Mouse (Mus musculus) A20 (cell line): ENCODE data around the gene Klhdc3.
A peak's percentile ranks its signal among the peaks of the same experiment; 100 is the strongest.

Source experiments
- DNase-seq: peaks from one replicate; pipeline ENCODE4 v3.0.0-alpha.2; 2011; ENCODE audit warnings: low read depth, low spot score

The Klhdc3 gene

GRCm38 (mm10) chr17:46656054-46656453, 24.7 kb downstream of the Klhdc3 start:
- DNase-seq: no peak

GRCm38 (mm10) chr17:46651755-46652547, 28.8 kb downstream of the Klhdc3 start:
- no peak for DNase-seq

DNA sequence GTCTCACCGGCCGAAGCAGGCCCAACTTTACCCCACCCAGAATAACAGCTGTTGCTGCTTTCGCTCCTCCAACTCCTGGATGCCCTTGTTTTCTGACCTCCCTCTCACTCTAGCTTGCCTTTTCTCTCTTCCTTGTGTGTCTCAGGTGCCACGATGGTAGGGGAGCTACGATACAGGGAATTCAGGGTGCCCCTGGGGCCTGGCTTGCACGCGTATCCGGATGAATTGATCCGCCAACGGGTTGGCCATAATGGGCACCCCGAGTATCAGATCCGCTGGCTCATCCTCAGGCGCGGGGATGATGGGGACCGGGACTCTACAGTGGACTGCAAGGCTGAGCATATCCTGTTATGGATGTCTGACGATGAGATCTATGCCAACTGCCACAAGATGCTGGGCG, 29.4 kb downstream of the Klhdc3 start:
- no peak for DNase-seq

DNA sequence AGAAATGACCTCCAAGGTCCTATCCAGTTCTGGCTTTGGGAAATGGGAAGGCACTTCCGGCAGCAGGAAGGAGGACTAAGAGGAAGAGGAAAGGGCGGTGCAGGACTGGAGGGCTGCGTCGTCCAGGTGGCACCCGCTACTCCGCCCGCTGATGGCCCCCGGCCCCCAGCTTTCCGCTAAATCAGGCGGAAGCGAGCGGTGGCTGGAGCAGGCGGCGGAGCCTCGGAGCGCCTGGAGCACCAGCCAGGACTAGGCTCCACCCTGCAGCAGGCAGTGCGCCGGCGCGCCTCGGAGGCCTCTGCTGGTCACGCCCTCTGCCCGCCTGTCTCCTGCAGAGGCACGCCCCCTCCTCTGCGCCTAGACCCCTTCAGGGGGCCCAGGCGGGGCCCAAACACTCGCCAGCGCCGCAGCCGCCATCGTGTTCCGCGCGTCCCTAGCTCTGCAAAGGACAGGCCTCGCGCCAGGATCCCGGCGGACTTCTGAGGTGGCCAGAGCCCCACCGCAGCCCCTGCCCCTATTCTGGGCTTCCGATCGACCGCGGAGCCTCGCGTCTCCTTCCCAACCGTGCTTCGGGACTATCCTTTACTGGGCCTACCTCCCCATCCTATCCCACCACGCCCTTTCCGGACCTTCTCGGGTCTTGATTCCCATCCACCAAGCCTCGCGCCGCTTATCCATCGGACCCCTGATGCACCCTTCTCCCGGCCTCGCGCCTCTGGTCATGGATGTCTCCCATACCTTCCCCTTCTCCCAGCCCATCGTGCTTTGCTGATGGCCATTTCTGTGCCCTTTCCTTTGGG, 30.3 kb downstream of the Klhdc3 start, which contains the start of gene Cul7:
Cul7 (plus strand) TSS at position 106 of the 800 bp plus-strand sequence.
- DNase-seq: no peak

GRCm38 (mm10) chr17:46649811-46650210, 30.9 kb downstream of the Klhdc3 start:
- DNase-seq: no peak

DNA sequence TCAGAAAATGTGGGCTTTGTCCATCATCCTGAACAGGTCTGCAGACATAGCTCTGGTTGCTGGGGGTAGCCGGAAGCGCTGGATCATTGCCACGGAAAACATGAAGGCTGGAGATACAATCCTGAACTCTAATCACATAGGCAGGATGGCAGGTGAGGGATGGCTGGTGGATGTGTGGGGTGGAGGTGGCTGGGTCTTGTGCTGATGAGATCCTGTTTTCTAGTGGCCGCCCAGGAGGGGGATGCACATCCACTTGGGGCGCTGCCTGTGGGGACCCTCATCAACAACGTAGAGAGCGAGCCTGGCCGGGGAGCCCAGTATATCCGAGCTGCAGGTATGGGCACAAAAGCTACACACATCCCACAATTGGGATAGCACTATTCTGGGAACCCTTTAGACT, 32.3 kb downstream of the Klhdc3 start:
- DNase-seq: no peak

GRCm38 (mm10) chr17:46647279-46647678, 33.4 kb downstream of the Klhdc3 start:
- no peak for DNase-seq

DNA sequence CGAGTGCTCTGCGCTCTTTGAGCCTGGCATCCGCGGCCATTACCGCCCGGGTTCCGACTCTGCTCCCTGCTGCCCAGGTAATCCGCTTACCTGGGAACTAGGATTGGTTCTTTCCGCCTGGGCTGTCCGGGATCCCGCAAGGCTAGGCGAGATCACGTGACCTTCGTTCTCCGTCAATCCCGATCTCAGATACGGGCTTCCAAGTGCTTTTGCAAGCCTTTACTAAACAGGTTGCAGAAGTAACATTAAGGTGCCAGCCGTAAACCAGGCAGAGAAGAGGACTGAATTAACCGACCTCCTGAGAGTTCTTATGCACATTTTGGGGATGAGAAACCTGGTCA, 34.4 kb downstream of the Klhdc3 start:
- DNase-seq: no peak

GRCm38 (mm10) chr17:46645561-46646321, 35.0 kb downstream of the Klhdc3 start, which contains the start of the genes Klc4 and Mrpl2:
Gene Klc4, minus strand, starts transcription at chr17:46646022.
Gene Mrpl2, plus strand, starts transcription at chr17:46646229.
- peak; percentile 100 for DNase-seq

- no peak for DNase-seq
These were observed 35.7 kb downstream of the Klhdc3 start for GRCm38 (mm10) chr17:46644916-46645475.

DNA sequence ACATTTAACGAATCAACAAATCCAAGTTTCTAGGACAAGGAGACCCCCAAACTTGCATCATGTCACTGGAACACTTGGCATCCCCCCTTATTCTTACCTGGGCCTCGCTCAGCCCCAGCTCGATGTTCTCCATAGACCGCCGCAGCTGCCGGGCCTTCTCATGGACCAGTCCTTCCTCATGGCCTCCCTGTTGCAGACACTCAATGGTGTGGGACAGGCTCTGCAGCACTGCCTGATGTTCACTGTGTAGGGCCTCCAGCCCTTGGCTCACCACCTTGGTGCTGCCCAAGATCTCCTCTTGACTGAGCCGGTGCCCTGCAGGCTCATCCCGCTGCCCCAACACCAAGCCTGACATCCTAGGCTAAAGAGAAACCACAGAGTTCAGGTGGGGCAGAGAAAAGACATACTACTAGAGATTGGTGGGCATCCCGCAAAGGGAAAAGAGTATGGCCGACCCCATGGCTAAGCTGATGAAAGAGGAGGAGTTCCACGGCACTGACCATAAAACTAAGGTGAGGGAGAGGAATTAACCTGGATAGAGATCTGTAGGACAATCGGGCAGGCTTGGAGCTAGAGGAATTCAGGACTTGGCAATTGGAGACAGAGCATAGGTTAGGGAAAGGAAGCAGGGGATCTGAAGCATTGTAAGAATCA, 36.4 kb downstream of the Klhdc3 start:
- no peak for DNase-seq

GRCm38 (mm10) chr17:46642060-46642459, 38.7 kb downstream of the Klhdc3 start:
- no peak for DNase-seq

DNA sequence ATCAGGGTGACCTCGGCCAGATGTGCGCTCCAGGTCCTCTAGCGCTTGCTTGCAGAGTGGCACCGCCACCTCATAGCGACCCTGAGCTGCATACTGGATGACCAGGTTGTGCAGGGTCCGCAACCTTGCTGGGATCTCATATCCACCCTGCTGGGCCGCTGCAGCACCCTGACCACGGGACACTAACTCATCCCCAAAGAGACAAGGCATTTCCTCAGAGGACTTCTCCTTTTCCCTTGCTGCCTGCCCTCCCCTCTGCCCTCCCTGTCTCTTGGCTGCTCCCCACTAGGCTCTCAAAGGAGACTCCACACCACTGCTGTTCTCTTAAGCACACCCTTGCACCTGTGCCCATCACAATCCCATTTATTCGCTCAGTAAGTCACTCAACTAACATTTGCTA, 40.8 kb downstream of the Klhdc3 start:
- no peak for DNase-seq

DNA sequence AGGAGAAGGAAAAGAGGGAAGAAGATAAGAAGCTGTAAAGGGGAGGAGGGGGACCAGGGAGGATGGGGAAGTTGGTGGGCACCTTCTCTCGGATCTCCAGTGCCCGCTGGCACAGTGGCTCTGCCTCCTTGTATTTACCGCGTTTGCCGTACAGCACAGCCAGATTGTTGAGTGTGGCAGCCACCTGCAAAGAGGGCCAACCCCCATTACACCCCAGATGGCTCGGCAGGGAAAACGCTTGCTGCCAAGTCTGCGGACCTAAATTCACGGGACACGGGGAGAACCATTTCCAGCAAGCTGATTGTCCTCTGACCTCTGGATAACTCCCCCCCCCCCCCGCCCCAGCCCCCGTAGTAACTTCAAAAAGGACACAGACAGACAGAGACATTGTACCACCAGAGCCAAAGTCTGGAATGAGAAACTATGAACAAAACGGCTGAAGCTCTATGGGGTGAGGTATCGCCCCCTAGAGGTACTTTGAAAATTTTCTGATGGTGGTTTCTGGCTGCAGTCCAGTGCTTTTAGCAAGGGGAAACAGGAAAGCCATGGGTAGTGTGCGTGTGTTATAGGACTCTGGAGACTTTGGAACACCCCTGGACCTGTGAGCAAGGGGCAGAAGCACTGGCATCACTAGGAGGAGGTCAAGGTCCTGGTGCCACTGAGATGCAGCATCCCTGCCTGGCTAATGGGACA, 43.7 kb downstream of the Klhdc3 start:
- peak; percentile 59 for DNase-seq

- DNase-seq: no peak
These were observed 50.9 kb downstream of the Klhdc3 start for GRCm38 (mm10) chr17:46629685-46630441.

DNA sequence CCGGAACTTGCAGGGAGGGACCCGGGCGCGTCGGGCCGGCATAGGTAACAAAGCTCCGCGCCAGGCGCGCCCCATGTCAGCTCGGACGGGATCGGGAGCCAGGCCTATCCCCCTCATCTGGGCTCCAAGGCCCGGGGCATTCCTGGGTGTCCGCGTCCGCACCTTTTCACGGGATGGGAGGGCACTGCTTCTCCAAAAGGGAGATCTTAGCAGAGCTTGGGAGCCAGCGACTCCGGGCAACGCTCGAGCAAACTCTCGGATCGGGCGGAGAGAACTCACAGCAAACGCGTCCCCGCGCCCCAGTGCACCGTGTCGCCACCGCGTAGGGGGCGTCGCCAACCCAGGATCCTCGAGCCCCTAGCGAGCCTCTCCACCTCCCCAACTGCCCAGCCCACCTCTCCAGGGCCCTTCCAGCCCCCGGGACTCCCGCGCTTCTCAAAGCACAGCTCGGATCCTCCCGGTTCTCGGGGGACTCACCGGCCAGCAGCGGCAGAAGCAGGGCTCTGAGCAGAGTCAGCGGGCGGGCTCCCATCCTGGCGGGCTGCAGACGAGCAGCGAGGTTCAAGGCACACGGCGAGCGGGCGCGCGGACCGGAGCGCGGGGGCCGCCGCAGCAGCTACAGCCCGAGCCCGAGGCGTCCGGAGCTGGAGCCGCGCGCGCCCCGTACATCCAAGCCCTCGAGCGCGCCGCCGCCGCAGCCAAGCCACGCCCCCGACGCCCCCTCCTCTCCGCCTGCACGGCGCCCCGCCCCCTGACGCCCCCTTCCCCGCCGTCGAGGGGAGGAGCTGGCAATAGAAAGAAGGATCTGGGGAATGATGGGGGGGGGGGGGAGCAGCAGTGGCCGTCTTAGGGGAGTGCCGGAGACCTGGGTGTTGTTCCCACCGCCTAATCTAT, 51.7 kb downstream of the Klhdc3 start, which contains the start of gene Ptk7:
Ptk7 (minus strand) TSS at position 714 of the 894 bp plus-strand sequence.
- DNase-seq: no peak

GRCm38 (mm10) chr17:46628471-46628790, 52.3 kb downstream of the Klhdc3 start:
- DNase-seq: no peak

DNA sequence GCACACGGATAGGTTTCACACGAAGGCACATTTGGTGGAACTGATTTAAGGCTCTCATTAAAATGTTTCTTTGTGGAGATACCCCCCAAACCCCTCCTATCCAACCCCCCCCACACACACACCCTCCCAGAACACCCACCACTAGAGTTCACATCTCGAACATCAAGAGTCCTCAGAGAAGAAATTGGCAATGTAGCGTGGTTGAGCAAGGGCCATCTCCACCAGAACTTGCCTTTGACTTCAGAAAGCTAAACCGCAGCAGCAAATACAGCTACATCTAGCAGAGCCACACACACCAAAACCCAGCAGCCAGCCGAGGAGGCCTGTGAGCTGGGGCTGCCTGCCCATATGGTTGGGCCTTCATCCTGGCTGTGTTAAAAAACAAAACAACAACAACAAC, 53.3 kb downstream of the Klhdc3 start:
- no peak for DNase-seq

GRCm38 (mm10) chr17:46624598-46624997, 56.1 kb downstream of the Klhdc3 start:
- DNase-seq: no peak
